Mouse (Mus musculus): Measurements from ENCODE around the gene Igsf23. TPM values are rescaled to one million over a fixed set of nuclear protein-coding genes. Genes with fewer than 3 reads are reported as not detected.

The Igsf23 gene
- total RNA-seq, 1 experiment from 2014 or later = not detected

GRCm38 (mm10) chr7:19911695-19912524 lies 38.6 kb downstream of the Igsf23 start:
- no peak for ATAC-seq (replicated peaks in 1 of 2; ENCODE audit: insufficient read depth in 1 of 2, low FRiP score in 2 of 2, low TSS enrichment in 1 of 2, low read depth in 1 of 2, poor library complexity in 2 of 2, severe bottlenecking in 2 of 2)

- no peak for ATAC-seq (replicated peaks in 1 of 2; ENCODE audit: insufficient read depth in 1 of 2, low FRiP score in 2 of 2, low TSS enrichment in 1 of 2, low read depth in 1 of 2, poor library complexity in 2 of 2, severe bottlenecking in 2 of 2)
Measured at GRCm38 (mm10) chr7:19911292-19911658, 39.3 kb downstream of the Igsf23 start.

- peak; percentile 67 to 92 for ATAC-seq (replicated peaks in 1 of 2; ENCODE audit: insufficient read depth in 1 of 2, low FRiP score in 2 of 2, low TSS enrichment in 1 of 2, low read depth in 1 of 2, poor library complexity in 2 of 2, severe bottlenecking in 2 of 2)
Measured at GRCm38 (mm10) chr7:19910421-19911291, 39.9 kb downstream of the Igsf23 start.

GRCm38 (mm10) chr7:19889881-19890280 lies 60.7 kb downstream of the Igsf23 start:
- ATAC-seq (replicated peaks in 1 of 2; ENCODE audit: insufficient read depth in 1 of 2, low FRiP score in 2 of 2, low TSS enrichment in 1 of 2, low read depth in 1 of 2, poor library complexity in 2 of 2, severe bottlenecking in 2 of 2) = peak; percentile 30 to 62; a peak in 1 of 4 replicates

- no peak for ATAC-seq (replicated peaks in 1 of 2; ENCODE audit: insufficient read depth in 1 of 2, low FRiP score in 2 of 2, low TSS enrichment in 1 of 2, low read depth in 1 of 2, poor library complexity in 2 of 2, severe bottlenecking in 2 of 2)
Measured at GRCm38 (mm10) chr7:19887849-19888248, 62.7 kb downstream of the Igsf23 start, which contains the start of gene Ceacam19. Gene Ceacam19, minus strand, starts transcription at chr7:19887965.

Other genes starting within 250 kb of the Igsf23 start
- gene Tomm40, start 235.3 kb downstream of the Igsf23 start, total RNA-seq (2017) = 24.6 and 29.0 TPM in 2 replicates
- gene Nectin2, start 200.3 kb downstream of the Igsf23 start, total RNA-seq (2017) = 2.0 and 3.8 TPM in 2 replicates
- 2.3 and 4.2 TPM in 2 replicates for gene Bcam, start 179.7 kb downstream of the Igsf23 start, total RNA-seq (2017)
- not detected in 2 replicates for gene Cblc, start 153.9 kb downstream of the Igsf23 start, total RNA-seq (2017)
- gene Bcl3, start 128.0 kb downstream of the Igsf23 start, total RNA-seq (2017) = 3.0 and 5.3 TPM in 2 replicates
- not detected in 2 replicates for gene Gm19345, start 98.8 kb downstream of the Igsf23 start, total RNA-seq (2017)
- 0.10 and 0.38 TPM in 2 replicates for gene Ceacam16, start 89.5 kb downstream of the Igsf23 start, total RNA-seq (2017)
- not detected in 2 replicates for gene Ceacam19, start 62.8 kb downstream of the Igsf23 start, total RNA-seq (2017)
- 11.1 and 13.4 TPM in 2 replicates for gene Pvr, start 29.6 kb downstream of the Igsf23 start, total RNA-seq (2017)
- not detected in 2 replicates for gene Ceacam20, start 14.7 kb upstream of the Igsf23 start, total RNA-seq (2017)
- not detected in 2 replicates for gene Nlrp9b, start 40.7 kb upstream of the Igsf23 start, total RNA-seq (2017)
- gene Vmn1r91, start 148.9 kb upstream of the Igsf23 start, total RNA-seq (2017) = not detected in 2 replicates
- gene Gm16442, start 171.8 kb upstream of the Igsf23 start, total RNA-seq (2017) = not detected in 2 replicates
- not detected in 2 replicates for gene Vmn1r93, start 188.3 kb upstream of the Igsf23 start, total RNA-seq (2017)
- gene Vmn1r94, start 217.6 kb upstream of the Igsf23 start, total RNA-seq (2017) = not detected in 2 replicates
- gene Vmn1r95, start 243.0 kb upstream of the Igsf23 start, total RNA-seq (2017) = not detected in 2 replicates